In genomic region chr4:150035280-150035679, GRCm38 (mm10) we compare ENCODE assay signal across 8 mouse cellular contexts. TPM values are rescaled to one million over a fixed set of nuclear protein-coding genes. Genes with fewer than 3 reads are reported as not detected.
DNase-seq lines count a peak whose midpoint lies in the region; ATAC-seq and TF ChIP-seq lines count a peak whose summit lies in the region.

No protein-coding gene starts in this region.

- H3K4me3 ChIP-seq in hindbrain, embryonic 11.5 days (ENCODE audit: low read depth, low read length): no peak overlapping the region
- H3K4me3 ChIP-seq in hindbrain, embryonic 12.5 days: no peak overlapping the region
- no peak overlapping the region for H3K4me3 ChIP-seq in limb, embryonic 12.5 days (replicated peaks)
- H3K4me3 ChIP-seq in olfactory bulb, adult 2 months (ENCODE audit: insufficient read depth, low read depth, low read length): no peak overlapping the region

- TF ChIP-seq POLR2A in olfactory bulb, adult 2 months (IDR thresholded peaks at IDR 0.05; ENCODE audit: insufficient read depth, low read depth, low read length): no peak

- H3K36me3 ChIP-seq in hindbrain, embryonic 11.5 days (ENCODE audit: control insufficient read depth, insufficient read depth, low read length): no peaks in the 10 kb centered on the region
- no peaks in the 10 kb centered on the region for H3K36me3 ChIP-seq in hindbrain, embryonic 12.5 days
- no peaks in the 10 kb centered on the region for H3K36me3 ChIP-seq in limb, embryonic 12.5 days

- no peak overlapping the region for H3K4me2 ChIP-seq in hindbrain, embryonic 11.5 days (replicated peaks; ENCODE audit: low read depth, low read length)
- H3K4me2 ChIP-seq in hindbrain, embryonic 12.5 days (replicated peaks): no peak overlapping the region
- H3K4me2 ChIP-seq in limb, embryonic 12.5 days: no peak overlapping the region

- peaks cover 16% of the 10 kb centered on the region for H3K4me1 ChIP-seq in hindbrain, embryonic 11.5 days (replicated peaks; ENCODE audit: control insufficient read depth, insufficient read depth, low read length)
- peaks cover 22% of the 10 kb centered on the region for H3K4me1 ChIP-seq in hindbrain, embryonic 12.5 days
- peaks cover 29% of the 10 kb centered on the region for H3K4me1 ChIP-seq in limb, embryonic 12.5 days (replicated peaks)
- H3K4me1 ChIP-seq in olfactory bulb, adult 2 months (ENCODE audit: control insufficient read depth, insufficient read depth, low read length): peaks cover 20% of the 10 kb centered on the region

- ATAC-seq in hindbrain, embryonic 11.5 days (ENCODE audit: low FRiP score): no peak
- no peak for ATAC-seq in hindbrain, embryonic 12.5 days (ENCODE audit: low FRiP score)
- peak; percentile 1; the same call in 1 of the 2 replicates for ATAC-seq in limb, embryonic 12.5 days (ENCODE audit: insufficient number of reproducible peaks, insufficient read depth, low FRiP score, low TSS enrichment, low read depth)

- H3K27me3 ChIP-seq in hindbrain, embryonic 11.5 days (ENCODE audit: control insufficient read depth, insufficient read depth, low read length): peaks cover 50% of the 10 kb centered on the region
- H3K27me3 ChIP-seq in hindbrain, embryonic 12.5 days: peaks cover 60% of the 10 kb centered on the region
- H3K27me3 ChIP-seq in limb, embryonic 12.5 days: peaks cover 61% of the 10 kb centered on the region

- no peak overlapping the region for H3K27ac ChIP-seq in hindbrain, embryonic 11.5 days (ENCODE audit: low read depth, low read length)
- no peak overlapping the region for H3K27ac ChIP-seq in hindbrain, embryonic 12.5 days
- H3K27ac ChIP-seq in limb, embryonic 12.5 days: no peak overlapping the region
- H3K27ac ChIP-seq in olfactory bulb, adult 2 months (ENCODE audit: insufficient read depth, low read depth, low read length): no peak overlapping the region

- no peaks in the 10 kb centered on the region for H3K9me3 ChIP-seq in hindbrain, embryonic 11.5 days (ENCODE audit: control insufficient read depth, low read length)
- H3K9me3 ChIP-seq in hindbrain, embryonic 12.5 days (replicated peaks): no peaks in the 10 kb centered on the region
- no peaks in the 10 kb centered on the region for H3K9me3 ChIP-seq in limb, embryonic 12.5 days

- no peak overlapping the region for H3K9ac ChIP-seq in hindbrain, embryonic 11.5 days (ENCODE audit: low read depth, low read length)
- H3K9ac ChIP-seq in hindbrain, embryonic 12.5 days: no peak overlapping the region
- no peak overlapping the region for H3K9ac ChIP-seq in limb, embryonic 12.5 days (replicated peaks)

- DNase-seq in hindbrain, embryonic 11.5 days (ENCODE audit: low spot score): peak; percentile 95
- peak; percentile 82 for DNase-seq in cerebellum, adult 11-12 months
- DNase-seq in gastrocnemius, adult 18-20 months (ENCODE audit: low spot score): peak; percentile 91
- peak; percentile 64 to 90 for DNase-seq in kidney, adult 8-10 months
- DNase-seq in testis, postnatal 14 days (ENCODE audit: low spot score): peak; percentile 81

- peak; percentile 84 for TF ChIP-seq CTCF in olfactory bulb, adult 2 months (IDR thresholded peaks at IDR 0.05; ENCODE audit: insufficient read depth, low read depth, low read length)

- 16% methylated on average over 10 of the region's 10 CpGs for WGBS in hindbrain, embryonic 11.5 days
- 14% methylated on average over 10 of the region's 10 CpGs for WGBS in hindbrain, embryonic 12.5 days
- WGBS in limb, embryonic 12.5 days: 7% methylated on average over 10 of the region's 10 CpGs
- 11% methylated on average over 10 of the region's 10 CpGs for WGBS in olfactory bulb, adult 2 months

RNA-seq across cellular contexts. Expression of gene H6pd, which starts 26.5 kb away (rescaled TPM):
- polyA plus RNA-seq in hindbrain, embryonic 11.5 days (2014; fragmentation: Nextera tagmentation; extraction: Ambion mirVana): 2.1 and 2.8 TPM in 2 replicates
- 5.4 and 5.8 TPM in 2 replicates for polyA plus RNA-seq in hindbrain, embryonic 12.5 days (2016; fragmentation: Nextera tagmentation; extraction: Ambion mirVana)
- total RNA-seq in gastrocnemius, adult 18-20 months (2021): 10 to 100 TPM; 45.5 to 56.8 TPM
- polyA plus RNA-seq in limb, embryonic 12.5 days (2016; fragmentation: Nextera tagmentation; extraction: Ambion mirVana): 7.0 and 10.0 TPM in 2 replicates
- polyA plus RNA-seq in olfactory bulb, adult 2 months (2012; ENCODE audit: insufficient read depth, insufficient read length, low replicate concordance, missing spikeins): 170 TPM in 1 of 2 replicates, not detected in the other

RNA-seq across cellular contexts. Expression of gene Gpr157, which starts 51.9 kb away (rescaled TPM):
- polyA plus RNA-seq in hindbrain, embryonic 11.5 days (2014; fragmentation: Nextera tagmentation; extraction: Ambion mirVana): 0.24 and 0.68 TPM in 2 replicates
- 0.68 TPM in 2 replicates for polyA plus RNA-seq in hindbrain, embryonic 12.5 days (2016; fragmentation: Nextera tagmentation; extraction: Ambion mirVana)
- 10 to 100 TPM; 34.5 to 38.2 TPM for total RNA-seq in gastrocnemius, adult 18-20 months (2021)
- polyA plus RNA-seq in limb, embryonic 12.5 days (2016; fragmentation: Nextera tagmentation; extraction: Ambion mirVana): 0.79 and 1.0 TPM in 2 replicates
- polyA plus RNA-seq in olfactory bulb, adult 2 months (2012; ENCODE audit: insufficient read depth, insufficient read length, low replicate concordance, missing spikeins): not detected in 2 replicates
